Mouse (Mus musculus): ENCODE data around the gene Gm10447. TPM values are rescaled to one million over a fixed set of nuclear protein-coding genes. Genes with fewer than 3 reads are reported as not detected.
A peak's percentile ranks its signal among the peaks of the same experiment; 100 is the strongest.

Gm10447 gene
- polyA plus RNA-seq, 1 experiment: not detected

GRCm38 (mm10) chr11:53463551-53464424 lies 6.9 kb upstream of the Gm10447 start:
- no peaks in the 10 kb centered on the region for H3K4me1 ChIP-seq (ENCODE audit: control insufficient read depth, insufficient read depth, low read length)
- no peak for TF ChIP-seq POLR2A (IDR thresholded peaks at IDR 0.05; ENCODE audit: borderline replicate concordance, low read depth, low read length)
- TF ChIP-seq CTCF (IDR thresholded peaks at IDR 0.05; ENCODE audit: low read depth, low read length): no peak
- no peak overlapping the region for H3K27ac ChIP-seq (ENCODE audit: insufficient read depth, low read depth, low read length)
- H3K4me3 ChIP-seq (ENCODE audit: insufficient read depth, low read length): peak overlapping the region; percentile 51

- H3K27ac ChIP-seq (ENCODE audit: insufficient read depth, low read depth, low read length): no peak overlapping the region
- H3K4me3 ChIP-seq (ENCODE audit: insufficient read depth, low read length): no peak overlapping the region
- TF ChIP-seq CTCF (IDR thresholded peaks at IDR 0.05; ENCODE audit: low read depth, low read length): no peak
- no peak for TF ChIP-seq POLR2A (IDR thresholded peaks at IDR 0.05; ENCODE audit: borderline replicate concordance, low read depth, low read length)
- H3K4me1 ChIP-seq (ENCODE audit: control insufficient read depth, insufficient read depth, low read length): 0 out of 2 replicates have a peak, but pooled peaks cover 3% of the 10 kb centered on the region
Measured at GRCm38 (mm10) chr11:53461727-53462126, 4.8 kb upstream of the Gm10447 start.

- Histone ChIP-seq H3K4me3 (ENCODE audit: insufficient read depth, low read length) (no peak overlapping the region), H3K4me1 (ENCODE audit: control insufficient read depth, insufficient read depth, low read length) (peaks cover 5% of the 10 kb centered on the region; the same call in 1 of the 2 replicates), H3K27ac (ENCODE audit: insufficient read depth, low read depth, low read length) (no peak overlapping the region)
- TF ChIP-seq CTCF (IDR thresholded peaks at IDR 0.05; ENCODE audit: low read depth, low read length): no peak
- no peak for TF ChIP-seq POLR2A (IDR thresholded peaks at IDR 0.05; ENCODE audit: borderline replicate concordance, low read depth, low read length)
Measured at GRCm38 (mm10) chr11:53460192-53460591, 3.3 kb upstream of the Gm10447 start.

GRCm38 (mm10) chr11:53458996-53459395 lies 2.1 kb upstream of the Gm10447 start:
- Histone ChIP-seq H3K4me1 (ENCODE audit: control insufficient read depth, insufficient read depth, low read length) (peaks cover 5% of the 10 kb centered on the region; the same call in 1 of the 2 replicates), H3K27ac (ENCODE audit: insufficient read depth, low read depth, low read length) (no peak overlapping the region), H3K4me3 (ENCODE audit: insufficient read depth, low read length) (no peak overlapping the region)
- TF ChIP-seq CTCF (IDR thresholded peaks at IDR 0.05; ENCODE audit: low read depth, low read length) (no peak), POLR2A (IDR thresholded peaks at IDR 0.05; ENCODE audit: borderline replicate concordance, low read depth, low read length) (no peak)

GRCm38 (mm10) chr11:53457372-53457954 lies 553 bp upstream of the Gm10447 start:
- H3K4me1 ChIP-seq (ENCODE audit: control insufficient read depth, insufficient read depth, low read length): peaks cover 5% of the 10 kb centered on the region; the same call in 1 of the 2 replicates
- H3K4me3 ChIP-seq (ENCODE audit: insufficient read depth, low read length): peak overlapping the region; percentile 60
- H3K27ac ChIP-seq (ENCODE audit: insufficient read depth, low read depth, low read length): no peak overlapping the region
- TF ChIP-seq POLR2A (IDR thresholded peaks at IDR 0.05; ENCODE audit: borderline replicate concordance, low read depth, low read length) (no peak), CTCF (IDR thresholded peaks at IDR 0.05; ENCODE audit: low read depth, low read length) (no peak)

- Histone ChIP-seq H3K4me1 (ENCODE audit: control insufficient read depth, insufficient read depth, low read length) (peaks cover 14% of the 10 kb centered on the region), H3K4me3 (ENCODE audit: insufficient read depth, low read length) (no peak overlapping the region), H3K27ac (ENCODE audit: insufficient read depth, low read depth, low read length) (no peak overlapping the region)
- TF ChIP-seq POLR2A (IDR thresholded peaks at IDR 0.05; ENCODE audit: borderline replicate concordance, low read depth, low read length): no peak
- no peak for TF ChIP-seq CTCF (IDR thresholded peaks at IDR 0.05; ENCODE audit: low read depth, low read length)
Measured at GRCm38 (mm10) chr11:53453031-53453430, 3.9 kb downstream of the Gm10447 start.

- TF ChIP-seq POLR2A (IDR thresholded peaks at IDR 0.05; ENCODE audit: borderline replicate concordance, low read depth, low read length) (no peak), CTCF (IDR thresholded peaks at IDR 0.05; ENCODE audit: low read depth, low read length) (no peak)
Measured at GRCm38 (mm10) chr11:53452396-53452795, 4.5 kb downstream of the Gm10447 start.

GRCm38 (mm10) chr11:53451361-53451760 lies 5.5 kb downstream of the Gm10447 start:
- no peak for TF ChIP-seq CTCF (IDR thresholded peaks at IDR 0.05; ENCODE audit: low read depth, low read length)
- no peak for TF ChIP-seq POLR2A (IDR thresholded peaks at IDR 0.05; ENCODE audit: borderline replicate concordance, low read depth, low read length)
- Histone ChIP-seq H3K4me3 (ENCODE audit: insufficient read depth, low read length) (no peak overlapping the region), H3K4me1 (ENCODE audit: control insufficient read depth, insufficient read depth, low read length) (peaks cover 9% of the 10 kb centered on the region), H3K27ac (ENCODE audit: insufficient read depth, low read depth, low read length) (no peak overlapping the region)

More at GRCm38 (mm10) chr11:53452396-53452795, 4.5 kb downstream of the Gm10447 start:
- no peak overlapping the region for H3K27ac ChIP-seq (ENCODE audit: insufficient read depth, low read depth, low read length)
- peaks cover 13% of the 10 kb centered on the region for H3K4me1 ChIP-seq (ENCODE audit: control insufficient read depth, insufficient read depth, low read length)
- no peak overlapping the region for H3K4me3 ChIP-seq (ENCODE audit: insufficient read depth, low read length)

GRCm38 (mm10) chr11:53450070-53450705 lies 6.7 kb downstream of the Gm10447 start:
- peaks cover 9% of the 10 kb centered on the region for H3K4me1 ChIP-seq (ENCODE audit: control insufficient read depth, insufficient read depth, low read length)
- no peak overlapping the region for H3K27ac ChIP-seq (ENCODE audit: insufficient read depth, low read depth, low read length)
- H3K4me3 ChIP-seq (ENCODE audit: insufficient read depth, low read length): no peak overlapping the region; the same call in 1 of the 2 replicates
- TF ChIP-seq CTCF (IDR thresholded peaks at IDR 0.05; ENCODE audit: low read depth, low read length) (no peak), POLR2A (IDR thresholded peaks at IDR 0.05; ENCODE audit: borderline replicate concordance, low read depth, low read length) (no peak)
